Mouse (Mus musculus) hindbrain, postnatal 0 days (tissue): Measurements from ENCODE around the gene Cep162. TPM values are rescaled to one million over a fixed set of nuclear protein-coding genes. Genes with fewer than 3 reads are reported as not detected.

Source experiments
- ATAC-seq: fragments of 200-750 bp; cut with Nextera tagmentation; 2 replicates; pipeline ENCODE4 v1.8.0; 2017; ENCODE audit warnings: mild to moderate bottlenecking, moderate TSS enrichment, moderate library complexity
- DNase-seq: peaks from one replicate; pipeline ENCODE4 v3.0.0-alpha.2; 2015; ENCODE audit warnings: low spot score
- H3K27ac ChIP-seq: fragments of 300-500 bp; sonication (generic); 2 replicates; pipeline ENCODE4 v1.5.1; 2014; ENCODE audit warnings: mild to moderate bottlenecking
- H3K27me3 ChIP-seq: fragments of 300-500 bp; sonication (generic); 2 replicates; pipeline ENCODE4 v1.6.1; 2014; ENCODE audit warnings: low read length, mixed read lengths; ENCODE audit not compliant: insufficient read depth
- H3K36me3 ChIP-seq: fragments of 300-500 bp; sonication (generic); 2 replicates; pipeline ENCODE4 v1.6.1; 2014; ENCODE audit warnings: low read length, mixed read lengths; ENCODE audit not compliant: insufficient read depth
- H3K4me1 ChIP-seq: fragments of 300-500 bp; sonication (generic); 2 replicates; pipeline ENCODE4 v1.6.1; 2014; ENCODE audit warnings: antibody characterized with exemption, low read length, mixed read lengths; ENCODE audit not compliant: insufficient read depth
- H3K4me2 ChIP-seq: fragments of 300-500 bp; sonication (generic); 2 replicates; pipeline ENCODE4 v1.6.1; 2014; ENCODE audit warnings: low read depth, mild to moderate bottlenecking, low read length, moderate library complexity, mixed read lengths
- H3K4me3 ChIP-seq: fragments of 300-500 bp; sonication (generic); 2 replicates; pipeline ENCODE4 v1.5.1; 2014; ENCODE audit warnings: low read length
- H3K9ac ChIP-seq: fragments of 300-500 bp; sonication (generic); replicated peaks from 2 replicates; pipeline ENCODE4 v1.6.1; 2014; ENCODE audit warnings: mild to moderate bottlenecking, low read length, moderate library complexity, mixed read lengths
- H3K9me3 ChIP-seq: fragments of 300-500 bp; sonication (generic); 2 replicates; pipeline ENCODE4 v1.6.1; 2016; ENCODE audit warnings: low read length, mixed read lengths
- CTCF ChIP-seq: IDR thresholded peaks from 2 replicates; pipeline ENCODE4 v1.5.1; 2016; ENCODE audit warnings: antibody characterized with exemption, control low read depth, low read depth
- WGBS: fragments of 180-500 bp; shearing (Covaris S2); extraction: QIAGEN DNeasy Blood & Tissue Kit; methylation state at CpG from one replicate; pipeline ENCODE4 v1.1.7; 2014; 5-methylcytosine and 5-hydroxymethylcytosine counted together
- polyA plus RNA-seq: library from polyadenylated mRNA; unstranded; fragments of >200 nt; fragmentation: Nextera tagmentation; extraction: Ambion mirVana; gene quantifications from 2 replicates; pipeline ENCODE4 v1.2.1, GENCODE M21; 2015
- total RNA-seq: library from RNA; depleted of rRNA; stranded (reverse); fragments of >200 nt; gene quantifications from 2 replicates; pipeline ENCODE4 v1.2.3, GENCODE M21; 2014

Gene Cep162
- total and polyA plus RNA-seq, 2 experiments from 2014 or later: 4.0 to 4.5 TPM

GRCm38 (mm10) chr9:87193721-87194120, 61.6 kb downstream of the Cep162 start:
- TF ChIP-seq CTCF: no peak
- DNase-seq (no peak), ATAC-seq (no peak)
- no peaks in the 10 kb centered on the region; the same call in 1 of the 2 replicates for H3K9me3 ChIP-seq
- H3K4me3 ChIP-seq: no peak overlapping the region
- no peak overlapping the region for H3K4me2 ChIP-seq
- no peak overlapping the region for H3K9ac ChIP-seq
- H3K27ac ChIP-seq: no peak overlapping the region
- H3K36me3 ChIP-seq: peaks cover 17% of the 10 kb centered on the region
- H3K27me3 ChIP-seq: no peaks in the 10 kb centered on the region
- H3K4me1 ChIP-seq: no peaks in the 10 kb centered on the region
- WGBS: 86% methylated on average over 1 of the region's 1 CpGs

GRCm38 (mm10) chr9:87187336-87187735, 68.0 kb downstream of the Cep162 start:
- 89% methylated on average over 4 of the region's 4 CpGs for WGBS
- no peak overlapping the region for H3K4me2 ChIP-seq
- H3K9me3 ChIP-seq: no peaks in the 10 kb centered on the region; the same call in 1 of the 2 replicates
- ATAC-seq (no peak), DNase-seq (no peak)
- H3K4me3 ChIP-seq: no peak overlapping the region
- no peaks in the 10 kb centered on the region for H3K4me1 ChIP-seq
- H3K27ac ChIP-seq: no peak overlapping the region
- H3K9ac ChIP-seq: no peak overlapping the region
- no peak for TF ChIP-seq CTCF
- H3K27me3 ChIP-seq: no peaks in the 10 kb centered on the region
- peaks cover 5% of the 10 kb centered on the region for H3K36me3 ChIP-seq

- WGBS: 77% methylated on average over 10 of the region's 10 CpGs
- H3K27ac ChIP-seq: no peak overlapping the region
- TF ChIP-seq CTCF: no peak
- no peak overlapping the region for H3K4me2 ChIP-seq
- DNase-seq (no peak), ATAC-seq (no peak)
- no peak overlapping the region for H3K4me3 ChIP-seq
- no peaks in the 10 kb centered on the region for H3K36me3 ChIP-seq
- H3K9ac ChIP-seq: no peak overlapping the region
- no peaks in the 10 kb centered on the region for H3K4me1 ChIP-seq
- H3K27me3 ChIP-seq: no peaks in the 10 kb centered on the region
- no peaks in the 10 kb centered on the region for H3K9me3 ChIP-seq
Measured at GRCm38 (mm10) chr9:87182231-87182630, 73.1 kb downstream of the Cep162 start.

DNA sequence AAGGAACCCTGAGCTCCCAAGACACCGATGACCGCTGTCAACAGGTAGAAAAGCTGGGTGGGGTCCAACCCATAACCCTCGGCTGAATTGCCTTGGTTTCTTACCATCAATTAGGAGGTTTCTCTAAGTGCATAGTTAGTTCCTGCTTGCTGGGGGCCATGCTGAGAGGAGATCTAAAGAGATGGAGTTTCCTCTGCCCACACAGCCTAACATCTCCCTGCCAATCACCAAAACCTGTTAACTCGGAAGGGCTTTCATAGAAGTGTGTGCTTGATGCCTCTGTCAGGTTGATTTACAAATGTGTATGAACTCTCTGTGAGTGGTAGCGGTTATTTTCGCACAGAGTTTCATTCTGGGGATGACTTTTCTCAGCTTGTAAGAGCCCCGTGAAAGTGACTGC, 76.8 kb downstream of the Cep162 start:
- H3K27me3 ChIP-seq: no peaks in the 10 kb centered on the region
- no peaks in the 10 kb centered on the region for H3K9me3 ChIP-seq
- H3K27ac ChIP-seq: no peak overlapping the region
- WGBS: 65% methylated on average over 7 of the region's 7 CpGs
- H3K4me3 ChIP-seq: no peak overlapping the region
- ATAC-seq: no peak
- no peak overlapping the region for H3K4me2 ChIP-seq
- no peaks in the 10 kb centered on the region for H3K36me3 ChIP-seq
- no peak overlapping the region for H3K9ac ChIP-seq
- no peak for TF ChIP-seq CTCF
- H3K4me1 ChIP-seq: no peaks in the 10 kb centered on the region
- DNase-seq: no peak

- DNase-seq (no peak), ATAC-seq (no peak)
- Histone ChIP-seq H3K27ac (no peak overlapping the region), H3K4me1 (no peaks in the 10 kb centered on the region), H3K36me3 (no peaks in the 10 kb centered on the region), H3K4me3 (no peak overlapping the region), H3K9ac (no peak overlapping the region), H3K4me2 (no peak overlapping the region), H3K27me3 (no peaks in the 10 kb centered on the region), H3K9me3 (no peaks in the 10 kb centered on the region)
- 89% methylated on average over 3 of the region's 3 CpGs for WGBS
- TF ChIP-seq CTCF: no peak
Measured at GRCm38 (mm10) chr9:87171517-87171916, 83.8 kb downstream of the Cep162 start.

DNA sequence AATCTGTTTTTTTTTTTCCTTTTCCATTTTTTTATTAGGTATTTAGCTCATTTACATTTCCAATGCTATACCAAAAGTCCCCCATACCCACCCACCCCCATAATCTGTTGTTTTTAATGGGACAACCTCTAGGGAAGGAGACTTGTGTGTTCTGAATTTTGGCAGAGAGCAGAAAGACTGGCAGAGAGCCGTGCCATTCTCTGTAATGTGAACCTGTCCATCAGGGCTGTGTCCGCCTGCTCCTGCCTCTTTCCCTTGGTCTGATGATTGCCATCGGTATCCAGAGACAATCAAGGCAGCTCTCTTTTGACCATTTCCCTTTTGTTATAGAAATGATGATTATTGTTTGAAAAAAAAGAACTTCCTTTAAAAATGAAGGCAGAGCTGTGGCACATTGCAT, 84.4 kb downstream of the Cep162 start:
- no peak for ATAC-seq

GRCm38 (mm10) chr9:87169144-87169543, 86.2 kb downstream of the Cep162 start:
- WGBS: 79% methylated on average over 12 of the region's 12 CpGs
- no peak for DNase-seq

More for the DNA sequence above, 84.4 kb downstream of the Cep162 start:
- Histone ChIP-seq H3K27me3 (no peaks in the 10 kb centered on the region), H3K4me3 (no peak overlapping the region), H3K4me2 (no peak overlapping the region), H3K36me3 (no peaks in the 10 kb centered on the region), H3K27ac (no peak overlapping the region), H3K9ac (no peak overlapping the region), H3K9me3 (no peaks in the 10 kb centered on the region), H3K4me1 (no peaks in the 10 kb centered on the region)
- DNase-seq: peak; percentile 41
- whole genome bisulfite sequencing: 62% methylated on average over 3 of the region's 3 CpGs
- TF ChIP-seq CTCF: no peak

More at GRCm38 (mm10) chr9:87169144-87169543, 86.2 kb downstream of the Cep162 start:
- Histone ChIP-seq H3K27ac (no peak overlapping the region), H3K27me3 (no peaks in the 10 kb centered on the region), H3K4me3 (no peak overlapping the region), H3K4me1 (no peaks in the 10 kb centered on the region), H3K9me3 (no peaks in the 10 kb centered on the region), H3K36me3 (no peaks in the 10 kb centered on the region), H3K9ac (no peak overlapping the region), H3K4me2 (no peak overlapping the region)
- TF ChIP-seq CTCF: no peak
- peak; percentile 58 for ATAC-seq
